ENCODE assay signal across 15 mouse cellular contexts in genomic region chr19:16506711-16507364, GRCm38 (mm10).
DNase-seq lines count a peak whose midpoint lies in the region; ATAC-seq and TF ChIP-seq lines count a peak whose summit lies in the region.
"Had no signal": no experiment of that assay in that cellular context is flagged by ENCODE, and none has a peak within 500 bp of the region (broad histone marks: within the 10 kb centered on the region; RNA-seq: fewer than 3 reads in every experiment).

No protein-coding gene starts in this region.

- WGBS in embryonic facial prominence, embryonic 10.5 days: 36% methylated on average over 6 of the region's 6 CpGs
- WGBS in hindbrain, embryonic 11.5 days: 27% methylated on average over 6 of the region's 6 CpGs
- 9% methylated on average over 6 of the region's 6 CpGs for WGBS in midbrain, postnatal 0 days
- WGBS in liver, postnatal 0 days (ENCODE audit: insufficient replicate concordance): 73% methylated on average over 6 of the region's 6 CpGs

- TF ChIP-seq EP300 in liver, postnatal 0 days (IDR thresholded peaks at IDR 0.05; ENCODE audit: low read depth): no peak

- peak; percentile 93 for ATAC-seq in hindbrain, embryonic 11.5 days (ENCODE audit: low FRiP score)
- ATAC-seq in midbrain, postnatal 0 days (ENCODE audit: low FRiP score): peak; percentile 80
- no peak for ATAC-seq in liver, postnatal 0 days

- H3K4me2 ChIP-seq in hindbrain, embryonic 11.5 days (replicated peaks; ENCODE audit: low read depth, low read length): no peak overlapping the region
- no peak overlapping the region for H3K4me2 ChIP-seq in midbrain, postnatal 0 days (ENCODE audit: low read depth, low read length, poor library complexity, severe bottlenecking)
- no peak overlapping the region for H3K4me2 ChIP-seq in liver, postnatal 0 days (ENCODE audit: low read depth, low read length)
- H3K4me2 ChIP-seq: liver, embryonic 11.5 days had no signal

- no peaks in the 10 kb centered on the region for H3K36me3 ChIP-seq in embryonic facial prominence, embryonic 10.5 days (replicated peaks)
- no peaks in the 10 kb centered on the region for H3K36me3 ChIP-seq in hindbrain, embryonic 11.5 days (ENCODE audit: control insufficient read depth, insufficient read depth, low read length)
- H3K36me3 ChIP-seq in midbrain, postnatal 0 days (ENCODE audit: insufficient read depth, low read length): no peaks in the 10 kb centered on the region
- H3K36me3 ChIP-seq in liver, postnatal 0 days (replicated peaks; ENCODE audit: insufficient read depth, low read length): no peaks in the 10 kb centered on the region

- no peaks in the 10 kb centered on the region for H3K27me3 ChIP-seq in embryonic facial prominence, embryonic 10.5 days (replicated peaks; ENCODE audit: low read depth, poor library complexity, severe bottlenecking)
- no peaks in the 10 kb centered on the region; the same call in 1 of the 2 replicates for H3K27me3 ChIP-seq in hindbrain, embryonic 11.5 days (ENCODE audit: control insufficient read depth, insufficient read depth, low read length)
- H3K27me3 ChIP-seq in midbrain, postnatal 0 days (ENCODE audit: insufficient read depth, low read length): no peaks in the 10 kb centered on the region
- no peaks in the 10 kb centered on the region for H3K27me3 ChIP-seq in liver, postnatal 0 days (ENCODE audit: insufficient read depth, low read length)

- H3K27ac ChIP-seq in embryonic facial prominence, embryonic 10.5 days (replicated peaks): peak overlapping the region; percentile 60
- H3K27ac ChIP-seq in hindbrain, embryonic 11.5 days (ENCODE audit: low read depth, low read length): peak overlapping the region; percentile 60; the same call in 1 of the 2 replicates
- peak overlapping the region; percentile 78 for H3K27ac ChIP-seq in midbrain, postnatal 0 days (ENCODE audit: low read depth, low read length)
- H3K27ac ChIP-seq in liver, postnatal 0 days (ENCODE audit: low read depth): no peak overlapping the region
- H3K27ac ChIP-seq: left cerebral cortex, adult 2 months had no signal

- H3K9me3 ChIP-seq in embryonic facial prominence, embryonic 10.5 days: no peaks in the 10 kb centered on the region
- H3K9me3 ChIP-seq in hindbrain, embryonic 11.5 days (ENCODE audit: control insufficient read depth, low read length): peaks cover 3% of the 10 kb centered on the region
- no peaks in the 10 kb centered on the region for H3K9me3 ChIP-seq in midbrain, postnatal 0 days (ENCODE audit: low read length)
- H3K9me3 ChIP-seq in liver, postnatal 0 days (ENCODE audit: low read length): no peaks in the 10 kb centered on the region

- TF ChIP-seq CTCF in midbrain, postnatal 0 days (IDR thresholded peaks at IDR 0.05): peak; percentile 26; the same call in 1 of the 2 replicates
- TF ChIP-seq CTCF in liver, postnatal 0 days (IDR thresholded peaks at IDR 0.05; ENCODE audit: low read depth): no peak

- no peak overlapping the region for H3K9ac ChIP-seq in hindbrain, embryonic 11.5 days (ENCODE audit: low read depth, low read length)
- no peak overlapping the region for H3K9ac ChIP-seq in midbrain, postnatal 0 days (replicated peaks; ENCODE audit: low read length, poor library complexity, severe bottlenecking)
- H3K9ac ChIP-seq in liver, postnatal 0 days (replicated peaks): no peak overlapping the region

- H3K4me3 ChIP-seq in embryonic facial prominence, embryonic 10.5 days: no peak overlapping the region
- H3K4me3 ChIP-seq in hindbrain, embryonic 11.5 days (ENCODE audit: low read depth, low read length): no peak overlapping the region
- no peak overlapping the region for H3K4me3 ChIP-seq in midbrain, postnatal 0 days (ENCODE audit: low read depth, low read length)
- H3K4me3 ChIP-seq in liver, postnatal 0 days (ENCODE audit: low read depth, low read length): no peak overlapping the region
- H3K4me3 ChIP-seq: left cerebral cortex, adult 2 months had no signal

- peaks cover 19% of the 10 kb centered on the region for H3K4me1 ChIP-seq in embryonic facial prominence, embryonic 10.5 days
- H3K4me1 ChIP-seq in hindbrain, embryonic 11.5 days (replicated peaks; ENCODE audit: control insufficient read depth, insufficient read depth, low read length): no peaks in the 10 kb centered on the region; the same call in 1 of the 2 replicates
- H3K4me1 ChIP-seq in midbrain, postnatal 0 days (ENCODE audit: insufficient read depth, low read length): peaks cover 6% of the 10 kb centered on the region; the same call in 1 of the 2 replicates
- peaks cover 6% of the 10 kb centered on the region for H3K4me1 ChIP-seq in liver, postnatal 0 days (ENCODE audit: insufficient read depth)

- peak; percentile 44 for DNase-seq in Muller cell, postnatal 12 days (ENCODE audit: inconsistent ontology term)
- DNase-seq in embryonic facial prominence, embryonic 10.5 days (ENCODE audit: low spot score): peak; percentile 29
- DNase-seq in hindbrain, embryonic 11.5 days (ENCODE audit: low spot score): peak; percentile 45
- peak; percentile 62 for DNase-seq in midbrain, postnatal 0 days (ENCODE audit: low spot score)
- DNase-seq in heart, adult 8-10 months (ENCODE audit: low spot score): no peak
- DNase-seq in liver, postnatal 0 days: no peak
- no peak for DNase-seq in gastrocnemius, postnatal 25 days
- DNase-seq in layer of hippocampus, adult 9-10 months (ENCODE audit: low spot score): no peak
- DNase-seq: adrenal gland, postnatal 36 days; cerebellum, postnatal 25 days; heart, adult 18-20 months; kidney, postnatal 10 days; right cerebral cortex, postnatal 4 days had no signal

Comparison
In these comparisons a context has a peak if more than half of its experiments do, and no peak if none do; other contexts are left out.
1. DNase-seq: peak in Muller cell, postnatal 12 days (single experiment), embryonic facial prominence, embryonic 10.5 days (single experiment), hindbrain, embryonic 11.5 days (single experiment) and midbrain, postnatal 0 days (single experiment); none in heart, adult 8-10 months (single experiment), liver, postnatal 0 days (single experiment), gastrocnemius, postnatal 25 days (single experiment) and layer of hippocampus, adult 9-10 months (single experiment).